14 mouse cellular contexts compared by ENCODE assay signal in the genomic region with DNA sequence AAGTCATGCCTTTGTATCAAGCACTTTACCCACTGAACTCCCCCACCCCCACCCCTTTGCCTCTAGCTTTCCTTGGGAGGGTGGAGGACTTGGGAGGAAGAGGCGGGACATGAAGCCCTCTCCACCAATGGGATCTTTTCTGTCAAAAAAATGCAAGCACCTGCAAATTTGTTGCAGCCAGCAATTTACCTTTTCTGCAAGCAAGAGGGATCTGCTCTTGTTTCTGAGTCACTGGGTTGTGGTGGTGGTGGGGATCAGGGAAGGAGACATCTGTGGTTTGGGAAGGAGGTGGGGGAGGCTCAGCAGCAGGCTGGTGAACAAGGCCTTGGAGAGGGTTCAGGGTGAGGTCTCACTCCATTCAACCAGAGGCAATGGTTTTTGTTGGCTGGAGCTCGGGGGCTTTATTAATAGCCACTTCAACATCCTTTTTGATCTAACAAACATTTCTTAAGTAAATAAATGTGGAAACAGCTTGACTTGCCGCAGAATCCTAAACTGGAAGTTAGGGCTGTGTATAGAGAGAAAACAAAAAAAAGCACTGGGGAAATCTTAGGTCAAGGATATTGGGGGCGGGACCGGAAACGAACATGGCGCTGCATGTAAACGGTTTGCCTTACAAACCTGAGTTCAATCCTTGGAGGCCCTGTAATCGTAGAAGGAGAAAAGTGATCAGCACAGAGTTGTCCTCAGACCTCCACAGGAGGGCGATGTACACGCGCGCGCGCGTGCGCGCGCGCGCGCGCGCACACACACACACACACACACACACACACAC. TPM values are rescaled to one million over a fixed set of nuclear protein-coding genes. Genes with fewer than 3 reads are reported as not detected.
DNase-seq lines count a peak whose midpoint lies in the region; ATAC-seq and TF ChIP-seq lines count a peak whose summit lies in the region.
"Had no signal": no experiment of that assay in that cellular context is flagged by ENCODE, and none has a peak within 500 bp of the region (broad histone marks: within the 10 kb centered on the region; RNA-seq: fewer than 3 reads in every experiment).

No protein-coding gene starts in this region.

- TF ChIP-seq EP300 in lung, postnatal 0 days (IDR thresholded peaks at IDR 0.05) = no peak

- in situ Hi-C loops in ES-E14 (cut with MboI; ENCODE audit: low sequenced_read_pairs in 2 of 2, unreplicated experiment in 2 of 2) = no loop called here

- H3K4me1 ChIP-seq in kidney, embryonic 16.5 days (ENCODE audit: insufficient read depth, low read length) = peaks cover 36% of the 10 kb centered on the region
- H3K4me1 ChIP-seq in ES-E14 (ENCODE audit: control insufficient read depth in 2 of 2, insufficient read depth in 2 of 2, low read length in 2 of 2, poor library complexity in 1 of 2) = peaks cover 17 to 27% of the 10 kb centered on the region in 2 experiments
- H3K4me1 ChIP-seq in embryonic facial prominence, embryonic 12.5 days = peaks cover 31% of the 10 kb centered on the region
- H3K4me1 ChIP-seq in lung, postnatal 0 days (ENCODE audit: insufficient read depth, low read depth, low read length) = peaks cover 5% of the 10 kb centered on the region; the same call in 1 of the 2 replicates

- ATAC-seq in kidney, embryonic 16.5 days (ENCODE audit: low FRiP score, low TSS enrichment) = 0 out of 2 replicates have a peak, but pooled peaks have one; percentile 62
- ATAC-seq in embryonic facial prominence, embryonic 12.5 days (ENCODE audit: insufficient number of reproducible peaks, insufficient read depth, low FRiP score, low TSS enrichment) = no peak
- ATAC-seq in lung, postnatal 0 days = peak; percentile 30; the same call in 1 of the 2 replicates

- no peak for TF ChIP-seq CTCF in lung, postnatal 0 days (IDR thresholded peaks at IDR 0.05)

- H3K36me3 ChIP-seq in kidney, embryonic 16.5 days (ENCODE audit: insufficient read depth, low read length) = no peaks in the 10 kb centered on the region
- no peaks in the 10 kb centered on the region for H3K36me3 ChIP-seq in ES-E14 (ENCODE audit: control insufficient read depth, insufficient read depth, low read length, poor library complexity, severe bottlenecking)
- no peaks in the 10 kb centered on the region for H3K36me3 ChIP-seq in embryonic facial prominence, embryonic 12.5 days
- H3K36me3 ChIP-seq in lung, postnatal 0 days (ENCODE audit: insufficient read depth, low read length) = no peaks in the 10 kb centered on the region
- H3K36me3 ChIP-seq: neural tube, embryonic 13.5 days had no signal

- H3K4me3 ChIP-seq in kidney, embryonic 16.5 days (ENCODE audit: low read length) = no peak overlapping the region
- 0 out of 4 replicates have a peak overlapping the region, but pooled peaks of 1 of the 2 experiments have one; percentile 7 for H3K4me3 ChIP-seq in ES-E14 (ENCODE audit: insufficient read depth in 1 of 2, low read depth in 1 of 2, low read length in 2 of 2, poor library complexity in 1 of 2, severe bottlenecking in 1 of 2)
- no peak overlapping the region for H3K4me3 ChIP-seq in embryonic facial prominence, embryonic 12.5 days
- no peak overlapping the region for H3K4me3 ChIP-seq in lung, postnatal 0 days (ENCODE audit: low read depth, low read length)
- H3K4me3 ChIP-seq: neural tube, embryonic 13.5 days had no signal

- no peaks in the 10 kb centered on the region for H3K27me3 ChIP-seq in kidney, embryonic 16.5 days (ENCODE audit: insufficient read depth, low read length)
- 0 out of 2 replicates have a peak, but pooled peaks cover 3% of the 10 kb centered on the region for H3K27me3 ChIP-seq in embryonic facial prominence, embryonic 12.5 days
- H3K27me3 ChIP-seq in lung, postnatal 0 days (replicated peaks; ENCODE audit: insufficient read depth, low read length) = no peaks in the 10 kb centered on the region
- H3K27me3 ChIP-seq: neural tube, embryonic 13.5 days had no signal

- no peak overlapping the region for H3K9ac ChIP-seq in kidney, embryonic 16.5 days (replicated peaks; ENCODE audit: low read length)
- H3K9ac ChIP-seq in ES-E14 (ENCODE audit: insufficient read depth, low read depth, low read length, poor library complexity, severe bottlenecking) = peak overlapping the region; percentile 22; the same call in 1 of the 2 replicates
- no peak overlapping the region for H3K9ac ChIP-seq in embryonic facial prominence, embryonic 12.5 days
- no peak overlapping the region for H3K9ac ChIP-seq in lung, postnatal 0 days (replicated peaks; ENCODE audit: low read depth)
- H3K9ac ChIP-seq: liver, embryonic 14.5 days had no signal

- 51% methylated on average over 18 of the region's 24 CpGs for WGBS in kidney, embryonic 16.5 days
- 69% methylated on average over 10 of the region's 24 CpGs for WGBS in embryonic facial prominence, embryonic 12.5 days
- WGBS in lung, postnatal 0 days = 61% methylated on average over 24 of the region's 24 CpGs

- peak overlapping the region; percentile 90 for H3K27ac ChIP-seq in kidney, embryonic 16.5 days (ENCODE audit: low read length)
- H3K27ac ChIP-seq in ES-E14 (ENCODE audit: insufficient read depth, low read depth, low read length, poor library complexity, severe bottlenecking) = peak overlapping the region; percentile 47; the same call in 1 of the 2 replicates
- 0 out of 2 replicates have a peak overlapping the region, but pooled peaks have one; percentile 30 for H3K27ac ChIP-seq in embryonic facial prominence, embryonic 12.5 days
- no peak overlapping the region for H3K27ac ChIP-seq in lung, postnatal 0 days (ENCODE audit: low read length)
- H3K27ac ChIP-seq: liver, embryonic 14.5 days had no signal

- no peak for DNase-seq in kidney, adult 9 months
- peak; percentile 61 for DNase-seq in ES-E14 (ENCODE audit: low read depth, low spot score)
- peak; percentile 57 for DNase-seq in lung, postnatal 0 days (ENCODE audit: low spot score)
- no peak for DNase-seq in layer of hippocampus, adult 18-20 months (ENCODE audit: low spot score in 2 of 2)
- DNase-seq in layer of hippocampus, postnatal 25 days (ENCODE audit: extremely low spot score in 1 of 2, low spot score in 1 of 2) = no peak
- no peak for DNase-seq in right cerebral cortex, postnatal 36 days (ENCODE audit: low spot score in 2 of 2)
- DNase-seq: cerebellum, postnatal 14 days; heart, adult 11 months; thymus, postnatal 36 days had no signal

- no peaks in the 10 kb centered on the region for H3K9me3 ChIP-seq in kidney, embryonic 16.5 days (ENCODE audit: low read length)
- no peaks in the 10 kb centered on the region for H3K9me3 ChIP-seq in ES-E14 (ENCODE audit: control insufficient read depth, insufficient read depth, low read depth, low read length)
- no peaks in the 10 kb centered on the region for H3K9me3 ChIP-seq in embryonic facial prominence, embryonic 12.5 days
- H3K9me3 ChIP-seq in lung, postnatal 0 days (ENCODE audit: low read length) = no peaks in the 10 kb centered on the region
- H3K9me3 ChIP-seq: neural tube, embryonic 13.5 days had no signal

- no peak overlapping the region for H3K4me2 ChIP-seq in kidney, embryonic 16.5 days (replicated peaks; ENCODE audit: low read depth, low read length)
- no peak overlapping the region for H3K4me2 ChIP-seq in embryonic facial prominence, embryonic 12.5 days (replicated peaks)
- no peak overlapping the region for H3K4me2 ChIP-seq in lung, postnatal 0 days (replicated peaks; ENCODE audit: low read depth, low read length)

TF ChIP-seq in ES-E14, 5 proteins besides CTCF, POLR2A, EP300 and RAD21:
- TF ChIP-seq ZNF384 (IDR thresholded peaks at IDR 0.05; ENCODE audit: low read depth, low read length) (0 out of 2 replicates have a peak, but pooled peaks have one; percentile 21), MAFK (IDR thresholded peaks at IDR 0.05; ENCODE audit: insufficient read depth, low read depth, low read length) (peak; percentile 76), ZC3H11A (IDR thresholded peaks at IDR 0.05; ENCODE audit: borderline replicate concordance, low read depth, low read length) (no peak)

RNA-seq across cellular contexts. Expression of a gene that starts 42.8 kb away (rescaled TPM):
- polyA plus RNA-seq in kidney, embryonic 16.5 days (2015; fragmentation: Nextera tagmentation; extraction: Ambion mirVana) = 6.2 and 6.4 TPM in 2 replicates
- total RNA-seq in ES-E14 (2012; rRNA removed) = 1.2 and 1.4 TPM in 2 replicates
- 2.5 and 2.8 TPM in 2 replicates for polyA plus RNA-seq in embryonic facial prominence, embryonic 12.5 days (2016; fragmentation: Nextera tagmentation; extraction: Ambion mirVana)
- polyA plus RNA-seq in lung, postnatal 0 days (2015; fragmentation: Nextera tagmentation; extraction: Ambion mirVana) = 10.9 and 12.7 TPM in 2 replicates
- total RNA-seq in layer of hippocampus, adult 18-20 months (2021) = 100 to 1,000 TPM; 405 to 413 TPM
- total RNA-seq in layer of hippocampus, postnatal 25 days (2021) = 100 to 1,000 TPM; 348 to 359 TPM
- total RNA-seq: MEL had no signal

Comparison
In these comparisons a context has a peak if more than half of its experiments do, and no peak if none do; other contexts are left out.
1. DNase-seq: peak in ES-E14 (single experiment) and lung, postnatal 0 days (single experiment); none in kidney, adult 9 months (single experiment), layer of hippocampus, adult 18-20 months (0 of 2), layer of hippocampus, postnatal 25 days (0 of 2) and right cerebral cortex, postnatal 36 days (0 of 2).
2. RNA of a gene that starts 42.8 kb away (total RNA-seq): 405 to 413 TPM in layer of hippocampus, adult 18-20 months and 348 to 359 TPM in layer of hippocampus, postnatal 25 days; 1.2 to 1.4 TPM in ES-E14; every median in the first group is over 100 times any median in the second.